Mouse (Mus musculus) forebrain, embryonic 10.5 days (tissue): Measurements from ENCODE around the gene Mtfr1l. TPM values are rescaled to one million over a fixed set of nuclear protein-coding genes. Genes with fewer than 3 reads are reported as not detected.

Experiments
- DNase-seq: peaks from one replicate; pipeline ENCODE4 v3.0.0-alpha.2; 2017; ENCODE audit warnings: low spot score; ENCODE audit errors: extremely low spot score
- H3K27ac ChIP-seq: fragments of 300-500 bp; sonication (generic); 2 replicates; pipeline ENCODE4 v1.5.1; 2016; ENCODE audit warnings: mild to moderate bottlenecking
- H3K27me3 ChIP-seq: fragments of 300-500 bp; sonication (generic); 2 replicates; pipeline ENCODE4 v1.6.1; 2016; ENCODE audit warnings: mild to moderate bottlenecking; ENCODE audit not compliant: poor library complexity, severe bottlenecking
- H3K36me3 ChIP-seq: fragments of 300-500 bp; sonication (generic); replicated peaks from 2 replicates; pipeline ENCODE4 v1.6.1; 2016; ENCODE audit warnings: mild to moderate bottlenecking, moderate library complexity
- H3K4me1 ChIP-seq: fragments of 300-500 bp; sonication (generic); 2 replicates; pipeline ENCODE4 v1.6.1; 2016
- H3K4me3 ChIP-seq: fragments of 300-500 bp; sonication (generic); 2 replicates; pipeline ENCODE4 v1.5.1; 2016; ENCODE audit warnings: mild to moderate bottlenecking, moderate library complexity
- H3K9me3 ChIP-seq: fragments of 300-500 bp; sonication (generic); 2 replicates; pipeline ENCODE4 v1.6.1; 2016; ENCODE audit warnings: mild to moderate bottlenecking, moderate library complexity
- WGBS: fragments of 180-500 bp; shearing (Covaris S2); methylation state at CpG from one replicate; pipeline ENCODE4 v1.1.7; 2016; 5-methylcytosine and 5-hydroxymethylcytosine counted together
- polyA plus RNA-seq: library from polyadenylated mRNA; unstranded; fragments of >200 nt; fragmentation: Nextera tagmentation; extraction: Ambion mirVana; gene quantifications from 2 replicates; pipeline ENCODE4 v1.2.1, GENCODE M21; 2016

Mtfr1l gene
- polyA plus RNA-seq, 1 experiment from 2014 or later = 115 TPM

DNA sequence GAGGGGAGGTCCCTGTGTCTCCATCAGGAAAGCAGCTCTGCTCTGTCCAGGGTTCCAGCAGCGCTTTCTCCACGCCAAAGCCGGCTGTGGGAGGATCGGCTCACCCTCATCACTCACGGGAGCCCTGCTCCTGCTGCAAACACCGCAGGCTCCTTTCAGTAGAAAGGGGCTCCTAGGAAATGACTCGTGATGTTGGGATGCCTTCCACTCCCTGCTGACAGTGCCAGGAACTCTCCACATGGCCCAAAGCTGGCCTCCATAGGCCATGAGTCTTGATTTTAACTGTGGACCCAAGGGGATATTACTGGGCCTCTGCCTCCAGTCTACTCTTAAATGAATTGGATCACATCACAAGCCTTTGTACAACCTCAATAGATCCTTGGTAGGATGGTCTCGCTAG lies 34.6 kb upstream of the Mtfr1l start:
- Histone ChIP-seq H3K4me3 (no peak overlapping the region), H3K27ac (no peak overlapping the region), H3K36me3 (peaks cover 27% of the 10 kb centered on the region), H3K27me3 (peaks cover 19% of the 10 kb centered on the region; the same call in 1 of the 2 replicates), H3K9me3 (peaks cover 11% of the 10 kb centered on the region; the same call in 1 of the 2 replicates), H3K4me1 (peaks cover 11% of the 10 kb centered on the region)
- 82% methylated on average over 8 of the region's 8 CpGs for WGBS
- no peak for DNase-seq

- Histone ChIP-seq H3K36me3 (peaks cover 28% of the 10 kb centered on the region), H3K4me1 (peaks cover 11% of the 10 kb centered on the region), H3K9me3 (peaks cover 11% of the 10 kb centered on the region; the same call in 1 of the 2 replicates), H3K4me3 (no peak overlapping the region), H3K27ac (no peak overlapping the region), H3K27me3 (peaks cover 19% of the 10 kb centered on the region; the same call in 1 of the 2 replicates)
- no peak for DNase-seq
- WGBS = 73% methylated on average over 6 of the region's 6 CpGs
Observed at GRCm38 (mm10) chr4:134569205-134569604, 34.0 kb upstream of the Mtfr1l start.

GRCm38 (mm10) chr4:134567377-134568226 lies 32.4 kb upstream of the Mtfr1l start:
- no peak overlapping the region for H3K4me3 ChIP-seq
- no peak for DNase-seq
- peaks cover 34% of the 10 kb centered on the region for H3K36me3 ChIP-seq
- peaks cover 11% of the 10 kb centered on the region for H3K4me1 ChIP-seq
- H3K27ac ChIP-seq = no peak overlapping the region
- H3K9me3 ChIP-seq = peaks cover 6% of the 10 kb centered on the region; the same call in 1 of the 2 replicates
- WGBS = 32% methylated on average over 19 of the region's 19 CpGs
- peaks cover 19% of the 10 kb centered on the region; the same call in 1 of the 2 replicates for H3K27me3 ChIP-seq

- H3K36me3 ChIP-seq = peaks cover 33% of the 10 kb centered on the region
- WGBS = 90% methylated on average over 6 of the region's 6 CpGs
- H3K27ac ChIP-seq = no peak overlapping the region
- H3K4me1 ChIP-seq = peaks cover 11% of the 10 kb centered on the region
- H3K4me3 ChIP-seq = no peak overlapping the region
- DNase-seq = no peak
- H3K27me3 ChIP-seq = peaks cover 18% of the 10 kb centered on the region; the same call in 1 of the 2 replicates
- H3K9me3 ChIP-seq = peaks cover 6% of the 10 kb centered on the region; the same call in 1 of the 2 replicates
Observed at GRCm38 (mm10) chr4:134564093-134564492, 28.9 kb upstream of the Mtfr1l start.

- Histone ChIP-seq H3K4me3 (no peak overlapping the region), H3K27me3 (peaks cover 13% of the 10 kb centered on the region; the same call in 1 of the 2 replicates), H3K27ac (no peak overlapping the region), H3K4me1 (peaks cover 16% of the 10 kb centered on the region), H3K9me3 (peaks cover 6% of the 10 kb centered on the region; the same call in 1 of the 2 replicates), H3K36me3 (peaks cover 31% of the 10 kb centered on the region)
- WGBS = 92% methylated on average over 16 of the region's 16 CpGs
- DNase-seq = no peak
Observed at GRCm38 (mm10) chr4:134563624-134564023, 28.4 kb upstream of the Mtfr1l start.

DNA sequence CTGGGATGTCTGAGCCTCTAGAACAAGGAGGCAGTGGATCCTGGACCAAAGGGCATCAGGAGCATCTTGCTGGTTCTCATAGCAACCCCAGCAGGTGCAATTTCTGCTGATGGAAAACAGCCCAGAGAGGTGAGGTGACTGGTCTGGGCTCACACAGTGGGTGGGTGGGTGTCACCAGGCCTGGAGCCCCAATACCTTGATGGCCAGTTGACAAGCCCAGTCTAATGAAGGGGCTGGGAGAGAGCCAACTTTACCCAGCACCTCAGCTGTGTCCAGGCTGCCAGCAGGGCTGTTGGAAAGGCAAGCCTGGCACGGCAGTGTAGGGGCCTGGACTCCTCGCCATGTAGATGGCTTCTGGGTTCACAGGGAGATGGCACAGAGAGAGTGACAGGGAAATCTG lies 26.8 kb upstream of the Mtfr1l start:
- DNase-seq = no peak
- H3K36me3 ChIP-seq = peaks cover 31% of the 10 kb centered on the region
- H3K4me1 ChIP-seq = peaks cover 17% of the 10 kb centered on the region
- H3K9me3 ChIP-seq = peaks cover 6% of the 10 kb centered on the region; the same call in 1 of the 2 replicates
- no peaks in the 10 kb centered on the region for H3K27me3 ChIP-seq
- H3K4me3 ChIP-seq = no peak overlapping the region
- WGBS = 91% methylated on average over 2 of the region's 2 CpGs
- no peak overlapping the region for H3K27ac ChIP-seq

DNA sequence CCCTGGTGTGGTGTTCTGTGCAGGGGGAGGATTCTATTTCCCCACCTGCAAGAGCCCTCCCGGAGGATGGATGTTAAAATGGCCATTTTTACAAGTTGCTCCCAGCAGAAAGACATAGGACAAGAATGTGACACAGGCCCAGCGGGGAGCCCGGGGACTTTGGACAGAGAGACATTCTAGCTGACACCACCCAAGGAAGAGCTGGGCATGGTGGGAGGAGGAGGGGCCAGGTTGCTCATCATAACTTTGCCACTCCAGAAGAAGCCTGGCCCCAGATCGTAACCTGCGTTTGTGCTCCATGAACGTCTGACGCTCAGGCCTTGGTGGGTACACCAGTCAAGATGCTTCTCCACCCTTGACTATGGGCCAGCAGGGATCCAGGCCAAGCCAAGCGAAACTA lies 25.5 kb upstream of the Mtfr1l start:
- no peak overlapping the region for H3K4me3 ChIP-seq
- H3K36me3 ChIP-seq = peaks cover 22% of the 10 kb centered on the region
- H3K4me1 ChIP-seq = peaks cover 17% of the 10 kb centered on the region
- peaks cover 4% of the 10 kb centered on the region; the same call in 1 of the 2 replicates for H3K9me3 ChIP-seq
- no peak overlapping the region for H3K27ac ChIP-seq
- DNase-seq = no peak
- WGBS = 94% methylated on average over 8 of the region's 8 CpGs
- no peaks in the 10 kb centered on the region for H3K27me3 ChIP-seq

GRCm38 (mm10) chr4:134559154-134559553 lies 24.0 kb upstream of the Mtfr1l start:
- peaks cover 17% of the 10 kb centered on the region for H3K4me1 ChIP-seq

DNA sequence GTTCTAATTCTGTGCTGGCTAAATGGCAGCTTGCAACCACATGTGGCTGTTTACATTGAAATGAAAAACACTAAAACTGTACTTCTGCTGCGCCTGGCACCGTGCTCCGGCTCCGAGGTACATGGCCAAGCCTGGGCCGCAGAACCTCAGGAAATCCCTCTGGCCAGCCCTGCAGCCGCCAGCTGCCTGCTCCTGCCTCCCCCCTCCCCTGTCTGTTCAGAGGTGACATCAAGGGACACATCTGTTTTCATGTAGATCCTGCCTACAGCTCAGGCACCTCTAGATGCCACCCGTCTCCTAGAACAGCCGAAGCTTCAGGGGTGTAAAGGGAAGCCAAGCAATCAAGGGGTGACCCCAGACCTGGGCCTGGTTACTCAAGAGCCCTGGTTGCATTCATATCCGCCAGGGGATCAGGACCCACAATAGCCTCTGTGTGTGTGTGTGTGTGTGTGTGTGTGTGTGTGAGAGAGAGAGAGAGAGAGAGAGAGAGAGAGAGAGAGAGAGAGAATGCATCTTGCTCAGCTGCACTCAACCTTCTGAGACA lies 23.5 kb upstream of the Mtfr1l start:
- DNase-seq = no peak
- 0 out of 2 replicates have a peak, but pooled peaks cover 5% of the 10 kb centered on the region for H3K36me3 ChIP-seq
- no peaks in the 10 kb centered on the region for H3K9me3 ChIP-seq
- no peak overlapping the region for H3K4me3 ChIP-seq
- H3K27ac ChIP-seq = peak overlapping the region; percentile 58; the same call in 1 of the 2 replicates
- 60% methylated on average over 9 of the region's 9 CpGs for WGBS
- H3K27me3 ChIP-seq = no peaks in the 10 kb centered on the region
- peaks cover 17% of the 10 kb centered on the region for H3K4me1 ChIP-seq

More at GRCm38 (mm10) chr4:134559154-134559553, 24.0 kb upstream of the Mtfr1l start:
- 87% methylated on average over 7 of the region's 7 CpGs for WGBS
- Histone ChIP-seq H3K36me3 (0 out of 2 replicates have a peak, but pooled peaks cover 7% of the 10 kb centered on the region), H3K9me3 (no peaks in the 10 kb centered on the region), H3K27me3 (no peaks in the 10 kb centered on the region), H3K27ac (no peak overlapping the region; the same call in 1 of the 2 replicates), H3K4me3 (no peak overlapping the region)
- DNase-seq = no peak

DNA sequence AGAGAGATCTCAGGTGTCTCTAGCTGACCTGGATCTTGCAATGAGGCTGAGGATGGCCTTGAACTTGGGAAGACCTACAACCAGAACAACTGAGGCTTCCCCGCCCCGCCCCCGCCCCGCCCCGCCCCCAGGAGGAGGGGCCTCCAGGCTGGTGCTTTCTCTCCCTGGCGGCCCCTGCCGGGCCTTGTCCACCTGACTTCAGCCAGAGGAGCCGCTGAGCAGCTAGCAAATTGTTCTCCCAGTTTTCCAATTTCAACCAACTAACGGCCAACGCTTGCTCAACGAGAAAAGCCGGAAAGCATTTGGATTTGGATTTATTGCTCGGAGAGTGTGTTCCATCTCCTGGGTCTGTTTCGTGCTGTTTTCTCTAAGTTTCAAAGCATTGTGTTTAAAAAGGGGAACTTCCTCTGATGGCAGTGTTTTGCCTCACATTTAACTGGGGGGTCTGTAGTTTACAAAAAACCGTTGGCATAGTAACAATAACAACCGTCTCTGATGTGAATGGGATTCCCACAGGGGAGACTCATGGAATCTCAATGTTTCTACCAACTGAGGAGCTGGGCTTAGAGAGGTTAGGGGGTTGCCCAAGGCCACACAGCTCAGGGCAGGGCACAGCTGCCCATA lies 22.6 kb upstream of the Mtfr1l start:
- DNase-seq = no peak
- WGBS = 14% methylated on average over 16 of the region's 16 CpGs
- no peak overlapping the region for H3K4me3 ChIP-seq
- peak overlapping the region; percentile 60; the same call in 1 of the 2 replicates for H3K27ac ChIP-seq
- no peaks in the 10 kb centered on the region for H3K27me3 ChIP-seq
- peaks cover 17% of the 10 kb centered on the region for H3K4me1 ChIP-seq
- H3K36me3 ChIP-seq = 0 out of 2 replicates have a peak, but pooled peaks cover 2% of the 10 kb centered on the region
- H3K9me3 ChIP-seq = no peaks in the 10 kb centered on the region

DNA sequence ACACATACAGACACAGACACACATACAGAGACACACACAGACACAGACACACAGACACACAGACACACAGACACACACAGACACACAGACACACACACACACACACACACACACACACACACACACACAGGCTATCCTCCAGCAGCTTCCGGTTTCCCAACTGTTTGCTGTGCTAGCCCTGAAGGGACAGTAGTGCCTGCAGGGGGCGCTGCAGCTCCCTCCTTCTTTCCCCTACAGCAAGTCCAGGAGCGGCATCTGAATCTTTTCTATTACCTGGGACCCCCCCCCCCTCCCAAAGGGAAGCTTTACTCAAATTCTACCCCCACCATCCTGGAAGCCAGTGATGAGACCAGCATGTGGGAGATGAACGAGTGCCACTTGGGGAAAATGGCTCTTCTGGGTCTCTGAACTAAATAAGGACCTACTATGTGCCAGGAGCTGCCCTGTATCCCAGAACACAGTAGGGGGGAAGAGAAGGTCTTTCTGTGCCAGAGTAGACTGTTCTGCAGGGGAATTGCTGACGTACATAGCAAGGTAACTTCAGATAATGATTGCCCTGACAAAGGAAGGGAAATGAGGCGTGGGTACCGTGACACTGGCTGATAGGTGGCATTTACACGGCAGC lies 20.9 kb upstream of the Mtfr1l start:
- Histone ChIP-seq H3K27ac (no peak overlapping the region), H3K36me3 (0 out of 2 replicates have a peak, but pooled peaks cover under 1% of the 10 kb centered on the region), H3K4me3 (no peak overlapping the region), H3K9me3 (no peaks in the 10 kb centered on the region), H3K4me1 (peaks cover 29% of the 10 kb centered on the region), H3K27me3 (no peaks in the 10 kb centered on the region)
- 66% methylated on average over 8 of the region's 8 CpGs for WGBS
- no peak for DNase-seq

DNA sequence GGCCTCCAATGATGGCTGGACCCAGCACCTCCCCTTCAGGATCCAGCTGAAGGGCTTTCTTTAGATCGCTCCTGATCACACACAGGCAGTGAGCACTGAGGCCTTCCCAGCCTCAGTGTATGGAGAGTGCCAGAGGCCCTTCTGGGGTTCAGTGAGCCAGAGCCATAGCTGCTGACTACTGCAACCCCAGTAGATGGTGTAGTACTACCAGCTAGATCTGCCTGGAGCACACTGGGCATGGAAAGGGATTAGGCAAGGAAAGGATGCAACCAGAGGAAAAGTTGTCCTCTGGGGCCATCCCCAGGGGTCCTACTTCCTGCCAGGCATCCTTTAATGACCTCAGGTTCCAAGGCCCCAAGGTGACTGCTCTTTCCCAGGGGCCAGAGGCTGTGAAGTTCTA lies 18.4 kb upstream of the Mtfr1l start:
- H3K27ac ChIP-seq = no peak overlapping the region
- no peak for DNase-seq

More for the DNA sequence above, 18.4 kb upstream of the Mtfr1l start:
- Histone ChIP-seq H3K36me3 (peaks cover 25% of the 10 kb centered on the region), H3K27me3 (no peaks in the 10 kb centered on the region), H3K9me3 (peaks cover 12% of the 10 kb centered on the region), H3K4me3 (no peak overlapping the region), H3K4me1 (peaks cover 32% of the 10 kb centered on the region)
- 77% methylated on average over 1 of the region's 1 CpGs for WGBS
